Mouse (Mus musculus) right cerebral cortex, postnatal 36 days (tissue): ENCODE results near the gene Slc43a1.
"Not testable (repeated sequence)": the region's sequence is repeated elsewhere in the genome, so short reads cannot be mapped to it uniquely, and the experiment has no call there.

Source experiments
- DNase-seq, 2 experiments: peaks; one replicate each; pipeline ENCODE4 v3.0.0; 2022; ENCODE audit warnings: low spot score in 2 of 2, mixed read lengths in 1 of 2

The Slc43a1 gene

DNA sequence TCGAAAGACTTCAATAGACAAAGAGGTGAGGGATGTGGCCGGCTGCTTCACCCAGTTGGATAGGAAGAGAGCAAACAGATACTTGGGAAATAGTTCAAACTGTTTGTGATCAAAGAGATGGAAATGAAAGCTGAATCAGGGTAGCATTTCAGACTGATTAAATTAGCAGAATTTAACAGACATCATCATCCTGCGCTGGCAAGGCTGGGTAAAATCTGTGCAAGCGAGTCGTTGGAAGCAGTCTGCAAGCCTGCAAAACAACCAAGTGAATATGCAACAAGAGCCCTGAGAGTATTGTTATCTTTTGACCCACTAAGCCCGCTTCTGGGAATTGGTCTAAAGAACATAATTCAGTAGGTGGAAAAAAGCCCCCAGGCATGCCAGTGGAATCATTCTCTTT, 54.7 kb downstream of the Slc43a1 start:
- no peak for DNase-seq

DNA sequence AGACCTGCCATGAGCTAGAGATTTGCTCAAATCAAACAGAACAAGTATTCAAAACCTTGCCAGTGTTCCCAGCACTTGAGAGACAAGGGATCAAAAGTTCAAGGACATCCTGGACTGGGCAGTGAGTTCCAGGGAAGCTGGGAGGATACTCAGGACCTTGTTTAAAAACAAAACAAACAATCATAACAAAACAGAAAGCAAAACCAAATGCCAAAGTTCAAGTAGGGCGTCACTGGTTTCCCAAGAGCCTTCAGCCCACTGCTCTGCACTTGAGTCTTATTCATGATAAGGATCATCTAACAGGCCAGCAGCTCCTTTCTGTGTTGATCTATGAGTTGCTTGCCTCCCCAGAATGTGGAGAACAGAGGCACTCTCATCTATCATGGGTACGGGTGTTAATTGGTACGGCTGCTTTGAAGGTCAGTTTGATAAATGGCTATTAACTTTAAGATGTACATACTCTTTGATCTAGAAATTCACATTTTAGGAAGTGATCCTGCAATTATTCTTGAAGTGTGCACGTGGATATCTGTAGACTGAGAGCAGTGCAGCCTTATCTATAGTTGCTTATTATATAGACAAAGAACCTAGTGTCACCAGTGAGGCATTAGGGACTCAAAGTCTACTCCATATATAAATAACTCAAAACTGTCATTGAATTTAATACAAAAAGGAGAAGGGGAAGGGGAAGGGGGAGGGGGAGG, 57.0 kb downstream of the Slc43a1 start:
- no peak for DNase-seq

DNA sequence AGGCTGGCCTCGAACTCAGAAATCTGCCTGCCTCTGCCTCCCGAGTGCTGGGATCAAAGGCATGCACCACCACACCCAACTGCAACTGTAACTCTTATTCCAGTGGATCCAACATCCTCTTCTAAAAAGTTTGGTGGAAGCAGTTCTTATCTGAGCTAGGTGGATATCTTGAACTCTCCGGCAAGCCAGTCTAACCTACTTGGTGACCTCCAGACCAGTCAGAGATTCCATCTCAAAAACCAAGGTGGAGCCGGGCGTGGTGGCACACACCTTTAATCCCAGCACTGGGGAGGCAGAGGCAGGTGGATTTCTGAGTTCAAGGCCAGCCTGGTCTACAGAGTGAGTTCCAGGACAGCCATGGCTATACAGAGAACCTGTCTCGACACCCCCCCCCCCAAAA, 58.0 kb downstream of the Slc43a1 start:
- not testable (repeated sequence) for DNase-seq

DNA sequence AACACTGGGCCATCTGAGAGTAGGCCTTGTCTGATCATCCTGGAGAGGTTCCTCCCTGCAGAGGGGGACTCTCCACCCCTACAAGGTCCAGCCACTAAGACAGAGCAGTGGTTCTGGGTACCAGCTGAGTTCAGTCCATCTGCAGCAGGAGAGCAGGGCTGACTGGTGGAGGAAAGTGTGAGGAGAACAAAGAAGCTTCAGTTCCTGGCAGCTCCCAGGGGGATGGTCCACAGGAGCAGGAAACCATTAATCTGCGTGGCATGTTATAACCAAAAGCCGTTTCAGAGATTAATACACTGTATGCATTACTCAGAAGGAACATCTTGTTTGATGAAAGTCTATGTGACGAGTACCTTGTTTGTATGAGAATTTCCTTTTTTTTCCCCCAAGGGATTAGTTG, 74.1 kb downstream of the Slc43a1 start:
- DNase-seq: no peak
